Mouse (Mus musculus) thymus, adult 2 months (tissue): ENCODE data around the gene Rho. TPM values are rescaled to one million over a fixed set of nuclear protein-coding genes. Genes with fewer than 3 reads are reported as not detected.

Experiments
- DNase-seq: peaks from one replicate; pipeline ENCODE4 v3.0.0; 2021
- H3K27ac ChIP-seq: fragments of 200-500 bp; 2 replicates; pipeline ENCODE4 v1.5.1; 2012; ENCODE audit warnings: low read length, control low read depth; ENCODE audit not compliant: control insufficient read depth, insufficient read depth
- H3K27me3 ChIP-seq: fragments of 200-500 bp; 2 replicates; pipeline ENCODE4 v1.6.1; 2012; ENCODE audit warnings: mild to moderate bottlenecking, low read length, moderate library complexity, mixed read lengths; ENCODE audit not compliant: control insufficient read depth, insufficient read depth
- H3K36me3 ChIP-seq: fragments of 200-500 bp; 2 replicates; pipeline ENCODE4 v1.6.1; 2012; ENCODE audit warnings: mild to moderate bottlenecking, low read length, moderate library complexity; ENCODE audit not compliant: control insufficient read depth, insufficient read depth
- H3K4me1 ChIP-seq: fragments of 200-500 bp; replicated peaks from 2 replicates; pipeline ENCODE4 v1.6.1; 2012; ENCODE audit warnings: low read length; ENCODE audit not compliant: control insufficient read depth, insufficient read depth
- H3K4me3 ChIP-seq: fragments of 200-500 bp; 2 replicates; pipeline ENCODE4 v1.5.1; 2012; ENCODE audit warnings: mild to moderate bottlenecking, low read length, control low read depth, moderate library complexity; ENCODE audit not compliant: control insufficient read depth, insufficient read depth
- CTCF ChIP-seq: fragments of 200-500 bp; IDR thresholded peaks from 2 replicates; pipeline ENCODE4 v1.5.1; 2012; ENCODE audit warnings: mild to moderate bottlenecking, control low read depth, low read length, moderate library complexity, borderline replicate concordance; ENCODE audit not compliant: control insufficient read depth, poor library complexity, insufficient read depth; ENCODE audit errors: extremely low read depth
- POLR2A ChIP-seq: fragments of 200-500 bp; IDR thresholded peaks from 2 replicates; pipeline ENCODE4 v1.6.1; 2012; ENCODE audit warnings: mild to moderate bottlenecking, low read length, control low read depth, moderate library complexity; ENCODE audit not compliant: control insufficient read depth, poor library complexity, insufficient read depth; ENCODE audit errors: extremely low read depth
- WGBS: fragments of 180-500 bp; shearing (Covaris S2); methylation state at CpG from one replicate; pipeline ENCODE4 v1.1.7; 2018; 5-methylcytosine and 5-hydroxymethylcytosine counted together
- polyA plus RNA-seq: library from polyadenylated mRNA; depleted of rRNA; stranded (reverse); fragments of >200 nt; gene quantifications from 2 replicates; pipeline ENCODE4 v1.2.3, GENCODE M21; 2012

The Rho gene
- polyA plus RNA-seq, 1 experiment, result 1.3 TPM

GRCm38 (mm10) chr6:115926416-115926815, 5.1 kb upstream of the Rho start:
- no peak overlapping the region for H3K27ac ChIP-seq
- no peaks in the 10 kb centered on the region for H3K4me1 ChIP-seq
- H3K36me3 ChIP-seq, result no peaks in the 10 kb centered on the region
- DNase-seq, result no peak
- no peaks in the 10 kb centered on the region for H3K27me3 ChIP-seq
- no peak for TF ChIP-seq POLR2A
- TF ChIP-seq CTCF, result no peak
- WGBS, result 93% methylated on average over 10 of the region's 10 CpGs
- no peak overlapping the region for H3K4me3 ChIP-seq

- DNase-seq, result no peak
- Histone ChIP-seq H3K36me3 (no peaks in the 10 kb centered on the region), H3K4me3 (no peak overlapping the region), H3K4me1 (no peaks in the 10 kb centered on the region), H3K27me3 (no peaks in the 10 kb centered on the region), H3K27ac (no peak overlapping the region)
- WGBS, result 88% methylated on average over 10 of the region's 10 CpGs
- no peak for TF ChIP-seq CTCF
- no peak for TF ChIP-seq POLR2A
These were observed 4.0 kb upstream of the Rho start for GRCm38 (mm10) chr6:115927292-115928242.

GRCm38 (mm10) chr6:115930018-115930417, 1.5 kb upstream of the Rho start:
- H3K4me3 ChIP-seq, result no peak overlapping the region
- no peak overlapping the region for H3K27ac ChIP-seq
- TF ChIP-seq POLR2A (no peak), CTCF (no peak)
- no peak for DNase-seq
- H3K36me3 ChIP-seq, result no peaks in the 10 kb centered on the region
- H3K4me1 ChIP-seq, result no peaks in the 10 kb centered on the region
- 91% methylated on average over 5 of the region's 5 CpGs for WGBS
- H3K27me3 ChIP-seq, result no peaks in the 10 kb centered on the region

- Histone ChIP-seq H3K4me3 (no peak overlapping the region), H3K27ac (no peak overlapping the region), H3K4me1 (no peaks in the 10 kb centered on the region), H3K36me3 (no peaks in the 10 kb centered on the region), H3K27me3 (no peaks in the 10 kb centered on the region)
- DNase-seq, result no peak
- 94% methylated on average over 3 of the region's 3 CpGs for WGBS
- TF ChIP-seq CTCF, result no peak
- no peak for TF ChIP-seq POLR2A
These were observed 843 bp downstream of the Rho start for GRCm38 (mm10) chr6:115932391-115932790.

GRCm38 (mm10) chr6:115935544-115935943, 4.0 kb downstream of the Rho start:
- H3K27me3 ChIP-seq, result no peaks in the 10 kb centered on the region
- no peak overlapping the region for H3K4me3 ChIP-seq
- H3K4me1 ChIP-seq, result no peaks in the 10 kb centered on the region
- H3K36me3 ChIP-seq, result no peaks in the 10 kb centered on the region
- H3K27ac ChIP-seq, result no peak overlapping the region
- no peak for DNase-seq
- WGBS, result 90% methylated on average over 8 of the region's 8 CpGs
- no peak for TF ChIP-seq POLR2A
- no peak for TF ChIP-seq CTCF

DNA sequence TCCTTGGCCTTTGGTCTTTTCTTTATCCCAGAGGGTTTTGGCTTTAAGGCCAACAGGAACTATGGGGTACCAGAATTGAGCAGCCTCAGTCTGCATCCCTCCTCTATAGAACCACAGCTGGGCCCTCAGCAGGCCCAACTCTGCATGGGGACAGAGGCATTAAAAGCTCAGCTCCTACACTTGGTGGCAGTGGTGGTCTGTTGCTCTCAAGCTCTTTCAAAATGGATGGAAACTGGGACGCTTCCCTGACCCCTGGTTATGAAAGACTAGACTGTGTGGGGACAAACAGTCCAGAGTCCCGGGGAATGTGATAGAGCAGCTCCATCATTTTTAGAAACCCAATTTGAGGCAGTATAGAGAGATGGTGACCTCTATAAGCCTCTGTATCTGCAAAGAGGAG, 6.5 kb downstream of the Rho start:
- no peaks in the 10 kb centered on the region for H3K27me3 ChIP-seq
- WGBS, result 96% methylated on average over 2 of the region's 2 CpGs
- no peak overlapping the region for H3K4me3 ChIP-seq
- H3K27ac ChIP-seq, result no peak overlapping the region
- H3K4me1 ChIP-seq, result peaks cover 7% of the 10 kb centered on the region
- H3K36me3 ChIP-seq, result no peaks in the 10 kb centered on the region
- DNase-seq, result no peak
- TF ChIP-seq CTCF, result no peak
- TF ChIP-seq POLR2A, result no peak

GRCm38 (mm10) chr6:115938798-115939197, 7.2 kb downstream of the Rho start:
- H3K27ac ChIP-seq, result no peak overlapping the region
- 91% methylated on average over 1 of the region's 1 CpGs for WGBS
- no peak for DNase-seq
- peaks cover 7% of the 10 kb centered on the region for H3K4me1 ChIP-seq
- TF ChIP-seq CTCF (no peak), POLR2A (no peak)
- H3K36me3 ChIP-seq, result no peaks in the 10 kb centered on the region
- no peak overlapping the region for H3K4me3 ChIP-seq
- H3K27me3 ChIP-seq, result no peaks in the 10 kb centered on the region
